Mouse (Mus musculus) heart, postnatal 0 days (tissue): ENCODE measurements around the gene Proser2.

Experiments used
- CTCF ChIP-seq: IDR thresholded peaks from 2 replicates; pipeline ENCODE4 v1.5.1; 2016; ENCODE audit warnings: antibody characterized with exemption, control low read depth, low read depth
- EP300 ChIP-seq: IDR thresholded peaks from 2 replicates; pipeline ENCODE4 v1.6.1; 2016; ENCODE audit warnings: antibody characterized with exemption, low read depth

- TF ChIP-seq CTCF (no peak), EP300 (no peak)
These were observed 46.3 kb downstream of the Proser2 start for GRCm38 (mm10) chr2:6083696-6084095.
